Mouse (Mus musculus) megakaryocyte progenitor cell, adult 5-6 weeks (primary cell): ENCODE measurements around the gene Dtd1. TPM values are rescaled to one million over a fixed set of nuclear protein-coding genes. Genes with fewer than 3 reads are reported as not detected.
A peak's percentile ranks its signal among the peaks of the same experiment; 100 is the strongest.

ENCODE experiments used
- ATAC-seq: replicated peaks from 2 replicates; pipeline ENCODE4 v1.8.0; 2016; ENCODE audit warnings: mild to moderate bottlenecking, moderate TSS enrichment, inconsistent platforms; ENCODE audit not compliant: poor library complexity
- total RNA-seq, 2 experiments: library from RNA; stranded (forward) in 1 of 2; stranded (reverse) in 1 of 2; fragments of 157-497, 149-512 nt in 1 of 2; fragments of 200-1000 nt in 1 of 2; gene quantifications; 2 replicates each; pipeline versions ENCODE4 v1.2.3 to v1.2.4; 2015 to 2017

Dtd1 gene
- total RNA-seq, 2 experiments from 2014 or later, result 34.1 to 59.8 TPM

DNA sequence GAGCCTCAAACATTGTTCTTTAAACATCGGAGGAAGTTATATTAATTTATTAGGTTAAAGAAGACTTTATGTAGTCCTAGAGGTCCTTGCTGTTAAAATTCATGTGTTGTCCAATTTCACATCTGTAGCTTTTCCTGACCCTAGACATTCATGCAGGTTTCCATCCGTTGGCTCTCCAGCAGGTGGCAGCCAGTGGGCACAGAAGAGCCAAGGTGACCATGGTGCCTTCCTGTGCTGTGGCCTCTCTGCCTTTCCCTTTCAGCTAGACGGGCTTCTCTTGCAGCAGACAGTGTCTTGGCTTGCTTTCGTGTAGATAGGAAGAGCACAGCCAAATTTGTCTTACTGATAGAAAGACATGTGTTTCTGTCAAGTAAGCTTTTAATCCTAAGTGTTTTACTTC, 39.0 kb downstream of the Dtd1 start:
- ATAC-seq, result no peak

DNA sequence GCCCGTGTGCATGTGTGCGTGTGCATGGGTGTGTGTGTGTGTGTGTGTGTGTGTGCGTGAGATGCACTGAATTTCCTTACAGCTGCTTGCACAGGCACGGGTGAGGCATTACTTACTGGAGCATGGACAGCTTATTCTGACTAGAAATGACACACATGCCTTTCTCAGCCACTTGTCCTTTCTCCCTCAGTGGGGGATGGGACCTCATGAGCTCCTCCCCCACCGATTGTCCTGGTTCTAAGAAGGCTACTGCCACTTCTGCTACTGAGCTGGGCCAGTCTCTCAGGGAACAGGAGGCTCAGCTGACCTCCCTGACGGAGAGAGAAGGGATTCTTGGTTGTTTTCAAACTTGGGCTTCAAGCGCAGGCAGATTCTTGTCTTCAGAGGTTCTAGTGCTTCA, 40.4 kb downstream of the Dtd1 start:
- ATAC-seq, result no peak

GRCm38 (mm10) chr2:144641991-144642390, 42.3 kb downstream of the Dtd1 start:
- ATAC-seq, result peak; percentile 91

DNA sequence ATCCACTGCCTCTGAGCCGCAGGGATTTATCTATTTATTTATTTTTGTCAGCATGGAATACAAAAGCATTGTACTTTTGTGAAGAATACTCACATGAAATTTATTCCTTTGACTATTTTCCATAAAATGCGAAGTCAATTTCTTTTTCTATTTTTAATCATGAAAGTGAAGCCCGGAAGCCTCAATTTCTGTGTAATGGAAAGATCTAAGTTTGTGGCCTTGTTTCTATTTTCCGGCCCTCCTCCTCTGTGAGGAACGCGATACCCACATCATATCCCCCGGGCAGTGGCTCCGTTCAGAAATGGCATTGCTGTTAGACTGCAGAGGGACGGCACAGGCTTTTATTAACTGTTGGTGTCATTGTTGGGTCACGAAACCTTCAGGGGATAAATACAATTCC, 46.7 kb downstream of the Dtd1 start:
- ATAC-seq, result no peak

- ATAC-seq, result no peak
Measured at GRCm38 (mm10) chr2:144647151-144647550, 47.5 kb downstream of the Dtd1 start.

- ATAC-seq, result peak; percentile 75
Measured at GRCm38 (mm10) chr2:144649960-144650359, 50.3 kb downstream of the Dtd1 start.

GRCm38 (mm10) chr2:144652841-144653240, 53.1 kb downstream of the Dtd1 start:
- no peak for ATAC-seq

GRCm38 (mm10) chr2:144655307-144655706, 55.6 kb downstream of the Dtd1 start:
- no peak for ATAC-seq

DNA sequence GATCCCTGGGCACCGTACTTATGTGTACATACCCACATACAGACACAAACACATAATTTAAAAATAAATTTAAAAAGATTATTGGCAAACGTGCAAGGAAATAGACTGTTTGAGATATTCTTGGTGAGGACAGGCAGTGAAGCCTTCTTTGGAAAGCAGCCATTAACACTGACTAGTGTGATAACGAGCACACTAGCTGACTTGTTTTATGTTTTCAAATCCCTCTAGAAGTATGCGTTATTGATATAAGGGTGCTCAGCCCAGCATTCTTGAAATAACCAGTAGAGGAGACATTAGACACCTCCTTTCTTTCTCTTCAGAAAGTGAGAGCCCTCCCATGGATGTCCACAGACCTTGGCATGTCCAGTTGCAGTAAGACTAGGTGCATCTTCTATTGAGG, 68.8 kb downstream of the Dtd1 start:
- ATAC-seq, result no peak

GRCm38 (mm10) chr2:144670289-144670930, 70.7 kb downstream of the Dtd1 start:
- ATAC-seq, result no peak

- no peak for ATAC-seq
Measured at GRCm38 (mm10) chr2:144672397-144672796, 72.7 kb downstream of the Dtd1 start.

GRCm38 (mm10) chr2:144676546-144677228, 77.0 kb downstream of the Dtd1 start:
- no peak for ATAC-seq

GRCm38 (mm10) chr2:144677229-144677571, 77.5 kb downstream of the Dtd1 start:
- no peak for ATAC-seq

DNA sequence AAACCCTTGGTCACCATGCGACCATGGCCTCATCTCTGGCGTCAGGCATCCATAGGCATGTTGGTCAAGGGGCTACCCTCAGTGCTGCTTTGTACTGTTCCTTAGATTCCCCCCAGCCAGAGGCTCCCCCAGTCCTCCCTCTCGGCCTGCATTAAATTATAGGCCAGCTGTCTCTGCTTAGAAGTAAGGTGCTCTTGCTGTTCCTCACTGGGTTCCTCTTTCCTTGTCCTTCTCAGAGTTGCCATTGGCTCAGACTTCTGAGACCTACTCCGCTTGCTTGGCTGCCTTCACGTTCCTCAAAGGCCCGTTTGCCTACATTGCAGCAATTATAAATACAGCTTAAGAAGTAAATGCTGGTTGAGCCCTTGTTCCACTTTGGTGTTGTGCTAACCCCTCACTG, 79.1 kb downstream of the Dtd1 start:
- no peak for ATAC-seq

DNA sequence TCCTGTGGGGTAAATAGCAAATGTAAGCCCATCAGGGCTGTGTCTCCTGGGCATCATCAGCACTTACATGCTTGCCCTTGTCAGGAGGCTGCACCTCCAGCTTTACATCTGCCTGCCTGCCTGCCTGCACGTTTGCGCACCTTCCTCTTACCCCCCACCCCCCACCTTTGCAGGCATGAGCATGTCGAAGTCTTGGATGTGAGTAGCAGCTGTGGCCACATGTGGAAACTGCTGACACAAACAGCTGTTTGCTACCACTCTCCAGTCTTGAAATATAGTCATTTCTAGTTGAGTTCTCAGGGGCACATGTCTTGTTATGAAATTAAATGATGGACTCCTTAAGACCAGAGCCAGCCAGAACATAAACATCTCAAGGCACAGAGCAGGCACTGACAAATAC, 79.7 kb downstream of the Dtd1 start:
- ATAC-seq, result no peak

DNA sequence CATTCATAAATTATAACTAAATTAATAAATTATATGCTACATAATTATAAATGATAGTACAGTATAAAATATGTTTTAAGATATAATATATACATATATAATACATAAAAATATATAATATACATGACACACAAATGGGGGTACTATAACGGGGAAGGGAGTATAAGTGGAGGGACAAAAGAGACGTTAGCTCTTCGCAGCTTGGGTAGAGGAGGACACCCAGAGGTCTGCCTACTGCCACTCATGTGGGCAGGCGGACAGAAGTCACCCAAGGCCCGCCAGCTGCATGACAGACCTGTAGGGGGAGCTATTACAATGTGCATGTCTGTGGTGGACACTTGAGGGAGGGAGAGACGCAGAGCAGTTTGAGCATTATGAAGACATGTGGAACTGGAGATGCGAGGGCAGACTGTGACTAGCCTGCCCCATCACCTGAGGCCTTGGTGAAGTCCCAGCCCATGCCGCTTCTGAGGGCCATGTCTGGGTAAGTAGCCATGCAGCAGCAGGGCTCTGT, 92.6 kb downstream of the Dtd1 start:
- ATAC-seq, result peak; percentile 89

- no peak for ATAC-seq
Measured at GRCm38 (mm10) chr2:144692777-144693176, 93.1 kb downstream of the Dtd1 start.

DNA sequence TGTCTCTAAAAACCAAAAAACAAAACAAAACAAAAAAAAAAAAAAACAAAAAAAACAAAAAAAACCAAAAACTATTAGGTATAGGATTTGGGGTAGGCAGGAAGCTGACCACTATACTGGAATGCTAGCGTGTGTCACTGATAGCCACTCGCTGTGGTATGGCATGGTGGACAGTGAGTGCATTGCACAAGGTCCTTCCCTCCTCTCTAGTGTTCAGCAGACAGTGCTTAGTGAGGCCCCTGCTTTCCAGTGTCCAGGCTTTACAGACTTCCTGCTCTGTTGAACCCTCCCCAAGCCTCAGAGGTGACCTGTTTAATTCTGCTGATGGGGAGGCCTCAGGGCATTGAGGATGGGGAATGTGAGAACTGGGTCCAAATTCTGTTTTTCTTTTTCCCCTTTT, 95.2 kb downstream of the Dtd1 start:
- ATAC-seq, result peak; percentile 56

DNA sequence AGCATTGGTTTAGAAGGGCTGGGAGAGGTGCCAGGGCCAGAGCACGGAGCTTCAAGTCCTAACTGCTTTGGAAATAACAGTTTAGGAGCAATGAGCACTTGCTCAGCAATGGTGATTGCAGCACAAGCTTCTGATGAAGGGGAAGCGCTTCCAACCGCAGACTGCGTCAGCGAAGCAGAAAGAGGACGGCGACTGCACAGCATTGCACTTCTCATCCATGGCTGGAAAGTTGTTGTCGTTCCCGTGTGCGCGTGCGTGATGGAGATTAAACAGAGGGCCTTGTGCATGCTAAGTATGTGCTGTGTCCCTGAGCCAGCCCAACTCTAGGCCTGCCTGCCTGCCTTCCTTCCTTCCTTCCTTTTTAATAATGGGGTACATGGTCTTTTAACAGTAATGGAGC, 98.3 kb downstream of the Dtd1 start:
- peak; percentile 79 for ATAC-seq

DNA sequence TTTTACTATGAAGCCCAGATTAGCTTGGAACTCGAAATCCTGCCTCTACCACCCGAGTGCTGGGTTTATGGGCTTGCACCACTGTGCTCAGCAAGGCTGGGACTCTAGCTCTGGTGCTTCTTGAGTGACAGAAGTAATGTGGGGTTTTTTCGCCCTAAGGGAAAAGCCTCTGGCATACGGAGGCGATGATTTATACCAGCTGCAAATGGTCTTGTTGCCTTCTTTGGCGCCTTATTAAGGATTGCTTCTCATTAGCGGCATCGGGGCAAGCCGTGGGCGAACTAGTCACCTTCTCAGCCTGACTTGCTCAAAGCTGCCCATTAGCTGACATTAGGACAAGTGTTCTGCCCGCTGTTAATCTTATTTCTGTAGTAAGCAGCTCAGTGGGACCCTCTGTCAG, 100.9 kb downstream of the Dtd1 start:
- no peak for ATAC-seq

GRCm38 (mm10) chr2:144701415-144702149, 101.9 kb downstream of the Dtd1 start:
- no peak for ATAC-seq

- no peak for ATAC-seq
Measured at GRCm38 (mm10) chr2:144709285-144709684, 109.6 kb downstream of the Dtd1 start.
